Mouse (Mus musculus) thymus, postnatal 0 days (tissue): ENCODE measurements around the gene St8sia4. TPM values are rescaled to one million over a fixed set of nuclear protein-coding genes. Genes with fewer than 3 reads are reported as not detected.
"Not testable (repeated sequence)": the region's sequence is repeated elsewhere in the genome, so short reads cannot be mapped to it uniquely, and the experiment has no call there.

Experiments
- DNase-seq: peaks from one replicate; pipeline ENCODE4 v3.0.0-alpha.2; 2015; ENCODE audit warnings: low spot score
- polyA plus RNA-seq: library from polyadenylated mRNA; unstranded; fragments of >200 nt; fragmentation: Nextera tagmentation; extraction: Ambion mirVana; gene quantifications from 2 replicates; pipeline ENCODE4 v1.2.1, GENCODE M21; 2015

St8sia4 gene
- polyA plus RNA-seq, 1 experiment from 2014 or later = 13.0 TPM

DNA sequence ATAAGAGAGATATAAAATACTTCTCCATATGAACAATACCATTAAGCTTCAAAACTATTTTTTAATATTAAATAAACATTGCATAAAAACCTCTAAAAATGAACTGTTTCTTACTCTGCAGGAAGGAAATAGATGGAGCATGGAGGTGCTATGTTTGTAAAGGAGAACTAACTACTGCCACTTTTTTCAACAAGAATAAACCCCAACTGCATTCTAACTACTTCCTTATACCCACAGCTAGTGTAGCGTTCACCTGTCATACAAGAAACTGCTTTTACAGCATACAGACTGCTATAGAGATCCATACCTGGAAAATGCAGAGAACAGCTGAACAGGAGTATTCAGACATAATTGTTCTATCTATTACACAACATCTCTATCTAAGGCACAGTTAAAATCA lies 70.5 kb downstream of the St8sia4 start:
- DNase-seq = no peak

- no peak for DNase-seq
These were observed 76.3 kb downstream of the St8sia4 start for GRCm38 (mm10) chr1:95591101-95591500.

- DNase-seq = no peak
These were observed 77.3 kb downstream of the St8sia4 start for GRCm38 (mm10) chr1:95590108-95590507.

- DNase-seq = no peak
These were observed 77.9 kb downstream of the St8sia4 start for GRCm38 (mm10) chr1:95589471-95589870.

- DNase-seq = no peak
These were observed 84.1 kb downstream of the St8sia4 start for GRCm38 (mm10) chr1:95583310-95583709.

GRCm38 (mm10) chr1:95582264-95582663 lies 85.1 kb downstream of the St8sia4 start:
- DNase-seq = no peak

GRCm38 (mm10) chr1:95572619-95573540 lies 94.5 kb downstream of the St8sia4 start:
- DNase-seq = no peak

DNA sequence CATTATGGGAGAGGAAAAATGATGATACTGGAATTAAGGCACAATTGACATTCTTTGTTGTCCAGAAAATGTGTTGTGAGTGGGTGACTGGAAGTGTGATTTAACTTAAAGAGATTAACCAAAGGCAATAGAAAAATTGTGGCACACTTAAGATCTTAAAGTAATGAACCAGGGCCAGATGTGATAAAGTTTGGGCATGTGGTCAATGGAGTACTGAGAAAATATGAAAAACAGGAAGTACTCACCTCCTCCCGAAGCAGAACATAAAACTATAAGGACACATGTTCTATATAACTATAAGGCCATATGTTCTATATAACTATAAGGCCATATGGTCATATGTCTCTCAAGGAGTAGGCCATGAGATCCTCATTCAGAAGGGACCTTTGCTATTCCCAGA lies 96.3 kb downstream of the St8sia4 start:
- no peak for DNase-seq

DNA sequence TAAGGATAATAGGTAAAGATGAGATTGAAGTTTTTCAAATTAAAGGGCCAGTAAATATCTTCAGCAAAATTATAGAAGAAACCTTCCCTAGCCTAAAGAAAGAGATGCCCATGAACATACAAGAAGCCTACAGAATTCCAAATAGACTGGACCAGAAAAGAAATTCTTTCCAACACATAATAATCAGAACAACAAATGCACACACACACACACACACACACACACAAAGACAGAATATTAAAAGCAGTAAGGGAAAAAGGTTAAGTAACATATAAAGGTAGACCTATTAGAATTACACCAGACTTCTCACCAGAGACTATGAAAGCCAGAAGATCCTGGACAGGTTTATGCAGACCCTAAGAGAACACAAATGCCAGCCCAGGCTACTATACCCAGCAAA lies 112.8 kb downstream of the St8sia4 start:
- DNase-seq = not testable (repeated sequence)

GRCm38 (mm10) chr1:95541460-95541859 lies 125.9 kb downstream of the St8sia4 start:
- no peak for DNase-seq
